Mouse (Mus musculus) cerebellum, postnatal 25 days (tissue): ENCODE measurements at regions not wholly inside any gene's neighbourhood (a gene's known extent, or its start where the extent isn't known, plus 50 kb on each side); places are given as distances from the start of the nearest gene placed in this dataset.
"Not testable (repeated sequence)": the region's sequence is repeated elsewhere in the genome, so short reads cannot be mapped to it uniquely, and the experiment has no call there.

ENCODE experiments used
- DNase-seq, 2 experiments: peaks; one replicate each; pipeline ENCODE4 v3.0.0; 2021; ENCODE audit warnings: mixed read lengths in 2 of 2

- DNase-seq: no peak
Observed at GRCm38 (mm10) chr10:96374293-96375069, 238.1 kb downstream of the Gm5426 start.

GRCm38 (mm10) chr10:96375070-96375447 is 238.7 kb downstream of the Gm5426 start:
- no peak for DNase-seq

- no peak for DNase-seq
Observed at GRCm38 (mm10) chr10:96377549-96377948, 239.3 kb upstream of the Btg1 start.

- no peak for DNase-seq
Observed at GRCm38 (mm10) chr10:96379016-96379771, 237.6 kb upstream of the Btg1 start.

- no peak for DNase-seq
Observed at GRCm38 (mm10) chr10:96381664-96382063, 235.1 kb upstream of the Btg1 start.

GRCm38 (mm10) chr10:96391748-96392147 is 225.1 kb upstream of the Btg1 start:
- DNase-seq: no peak

GRCm38 (mm10) chr10:96392836-96393235 is 224.0 kb upstream of the Btg1 start:
- DNase-seq: no peak

GRCm38 (mm10) chr10:96394210-96394609 is 222.6 kb upstream of the Btg1 start:
- no peak for DNase-seq

- DNase-seq: no peak
Observed at GRCm38 (mm10) chr10:96395017-96395416, 221.8 kb upstream of the Btg1 start.

- DNase-seq: no peak
Observed at GRCm38 (mm10) chr10:96397931-96398561, 218.8 kb upstream of the Btg1 start.

GRCm38 (mm10) chr10:96398562-96399288 is 218.1 kb upstream of the Btg1 start:
- no peak for DNase-seq

GRCm38 (mm10) chr10:96399636-96400400 is 217.0 kb upstream of the Btg1 start:
- no peak for DNase-seq

- DNase-seq: no peak
Observed at GRCm38 (mm10) chr10:96400793-96401192, 216.0 kb upstream of the Btg1 start.

- DNase-seq: no peak
Observed at GRCm38 (mm10) chr10:96406306-96406705, 210.5 kb upstream of the Btg1 start.

GRCm38 (mm10) chr10:96407846-96408245 is 209.0 kb upstream of the Btg1 start:
- DNase-seq: no peak

- DNase-seq: no peak
Observed at GRCm38 (mm10) chr10:96408250-96408649, 208.6 kb upstream of the Btg1 start.

GRCm38 (mm10) chr10:96410028-96410427 is 206.8 kb upstream of the Btg1 start:
- no peak for DNase-seq

- no peak for DNase-seq
Observed at GRCm38 (mm10) chr10:96414807-96415206, 202.0 kb upstream of the Btg1 start.

GRCm38 (mm10) chr10:96421506-96421905 is 195.3 kb upstream of the Btg1 start:
- DNase-seq: not testable (repeated sequence)

GRCm38 (mm10) chr10:96427407-96427806 is 189.4 kb upstream of the Btg1 start:
- DNase-seq: no peak

GRCm38 (mm10) chr10:96430142-96430541 is 186.7 kb upstream of the Btg1 start:
- no peak for DNase-seq

GRCm38 (mm10) chr10:96435109-96435508 is 181.7 kb upstream of the Btg1 start:
- DNase-seq: no peak
